Mouse (Mus musculus) E14TG2a.4 (cell line): ENCODE results near the gene Sptbn4.
A peak's percentile ranks its signal among the peaks of the same experiment; 100 is the strongest.

ENCODE experiments used
- H3K27me3 ChIP-seq: 2 replicates; pipeline ENCODE4 v1.6.1; 2014; ENCODE audit warnings: low read length, control low read depth; ENCODE audit not compliant: insufficient read depth
- H3K36me3 ChIP-seq: 2 replicates; pipeline ENCODE4 v1.6.1; 2014; ENCODE audit warnings: low read length, control low read depth; ENCODE audit not compliant: insufficient read depth
- H3K4me1 ChIP-seq: replicated peaks from 2 replicates; pipeline ENCODE4 v1.6.1; 2014; ENCODE audit warnings: low read depth, low read length, control low read depth
- H3K4me3 ChIP-seq: replicated peaks from 2 replicates; pipeline ENCODE4 v1.5.1; 2014; ENCODE audit warnings: mild to moderate bottlenecking, low read length
- H3K9me3 ChIP-seq: 2 replicates; pipeline ENCODE4 v1.6.1; 2014; ENCODE audit warnings: low read length, control low read depth
- CTCF ChIP-seq: conservative IDR thresholded peaks from 2 replicates; pipeline ENCODE4 v1.5.1; 2014; ENCODE audit warnings: low read length
- NANOG ChIP-seq: IDR thresholded peaks from 2 replicates; pipeline ENCODE4 v1.6.1; 2014; ENCODE audit warnings: borderline replicate concordance, low read length, mixed read lengths
- POU5F1 ChIP-seq: IDR thresholded peaks from 2 replicates; pipeline ENCODE4 v1.6.1; 2014; ENCODE audit warnings: low read length, borderline replicate concordance

The Sptbn4 gene

GRCm38 (mm10) chr7:27478561-27478960, 31.1 kb upstream of the Sptbn4 start:
- Histone ChIP-seq H3K4me3 (no peak overlapping the region), H3K27me3 (no peaks in the 10 kb centered on the region), H3K9me3 (no peaks in the 10 kb centered on the region), H3K36me3 (peaks cover 34% of the 10 kb centered on the region), H3K4me1 (peaks cover 70% of the 10 kb centered on the region)
- TF ChIP-seq POU5F1 = no peak
- TF ChIP-seq NANOG = no peak
- no peak for TF ChIP-seq CTCF

DNA sequence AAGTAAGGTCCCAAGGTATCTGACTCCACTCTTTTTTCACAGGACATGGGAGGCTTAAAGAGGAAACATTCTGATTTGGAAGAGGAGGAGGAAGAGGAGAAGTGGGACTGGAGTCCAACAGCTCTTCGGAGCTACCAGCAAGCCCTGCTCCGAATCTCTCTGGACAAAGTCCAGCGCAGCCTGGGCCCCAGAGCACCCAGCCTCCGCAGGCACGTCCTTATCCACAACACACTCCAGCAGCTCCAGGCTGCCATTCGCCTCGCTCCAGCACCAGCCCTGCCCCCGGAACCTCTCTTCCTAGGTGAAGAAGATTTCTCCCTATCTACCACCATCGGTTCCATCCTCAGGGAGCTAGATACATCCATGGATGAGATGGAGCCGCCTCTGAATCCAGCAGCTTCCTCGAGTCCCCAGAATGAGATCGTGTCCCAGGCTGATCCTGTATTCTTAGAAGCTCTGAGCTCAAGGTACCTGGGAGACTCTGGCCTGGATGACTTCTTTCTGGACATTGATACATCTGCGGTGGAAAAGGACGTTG, 28.7 kb upstream of the Sptbn4 start:
- peaks cover 67% of the 10 kb centered on the region for H3K4me1 ChIP-seq
- H3K27me3 ChIP-seq = no peaks in the 10 kb centered on the region
- TF ChIP-seq CTCF = no peak
- no peak for TF ChIP-seq POU5F1
- no peak for TF ChIP-seq NANOG
- peaks cover 34% of the 10 kb centered on the region for H3K36me3 ChIP-seq
- peak overlapping the region; percentile 51 for H3K4me3 ChIP-seq
- no peaks in the 10 kb centered on the region for H3K9me3 ChIP-seq

- TF ChIP-seq POU5F1 (no peak), NANOG (no peak), CTCF (no peak)
- H3K4me1 ChIP-seq = peaks cover 66% of the 10 kb centered on the region
- peak overlapping the region; percentile 57 for H3K4me3 ChIP-seq
- H3K27me3 ChIP-seq = no peaks in the 10 kb centered on the region
- H3K9me3 ChIP-seq = no peaks in the 10 kb centered on the region
- peaks cover 34% of the 10 kb centered on the region for H3K36me3 ChIP-seq
Measured at GRCm38 (mm10) chr7:27475596-27475995, 28.1 kb upstream of the Sptbn4 start.

DNA sequence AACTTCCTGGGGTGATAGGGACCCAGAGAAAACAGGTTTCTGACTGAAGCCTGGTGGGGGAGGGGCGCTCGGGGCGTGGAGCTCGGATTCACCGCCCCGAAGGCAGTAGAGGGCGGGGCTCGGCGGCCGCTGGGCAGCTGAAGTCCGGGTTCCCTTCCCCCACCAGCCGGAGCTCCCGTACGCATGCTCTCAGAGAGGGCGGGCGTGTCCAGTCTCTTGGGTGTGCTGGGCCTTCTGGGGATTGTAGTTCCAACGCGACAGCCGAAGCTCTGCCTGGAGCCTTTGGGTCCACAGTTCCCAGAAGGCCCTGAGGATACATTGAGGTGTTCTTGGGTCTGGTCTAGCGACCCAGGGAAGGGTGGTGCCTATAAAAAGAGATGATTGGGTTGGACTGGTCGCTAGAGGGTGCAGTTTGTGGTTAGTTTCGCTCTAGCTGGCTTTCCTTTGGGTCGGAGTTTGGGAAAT, 27.0 kb upstream of the Sptbn4 start:
- Histone ChIP-seq H3K4me3 (peak overlapping the region; percentile 95), H3K4me1 (peaks cover 59% of the 10 kb centered on the region), H3K27me3 (no peaks in the 10 kb centered on the region), H3K36me3 (peaks cover 32% of the 10 kb centered on the region), H3K9me3 (no peaks in the 10 kb centered on the region)
- no peak for TF ChIP-seq NANOG
- TF ChIP-seq POU5F1 = no peak
- peak; percentile 46 for TF ChIP-seq CTCF

- Histone ChIP-seq H3K9me3 (no peaks in the 10 kb centered on the region), H3K4me1 (peaks cover 58% of the 10 kb centered on the region), H3K36me3 (peaks cover 32% of the 10 kb centered on the region), H3K4me3 (peak overlapping the region; percentile 95), H3K27me3 (no peaks in the 10 kb centered on the region)
- TF ChIP-seq POU5F1 = no peak
- TF ChIP-seq NANOG = no peak
Measured at GRCm38 (mm10) chr7:27473835-27474489, 26.5 kb upstream of the Sptbn4 start.

DNA sequence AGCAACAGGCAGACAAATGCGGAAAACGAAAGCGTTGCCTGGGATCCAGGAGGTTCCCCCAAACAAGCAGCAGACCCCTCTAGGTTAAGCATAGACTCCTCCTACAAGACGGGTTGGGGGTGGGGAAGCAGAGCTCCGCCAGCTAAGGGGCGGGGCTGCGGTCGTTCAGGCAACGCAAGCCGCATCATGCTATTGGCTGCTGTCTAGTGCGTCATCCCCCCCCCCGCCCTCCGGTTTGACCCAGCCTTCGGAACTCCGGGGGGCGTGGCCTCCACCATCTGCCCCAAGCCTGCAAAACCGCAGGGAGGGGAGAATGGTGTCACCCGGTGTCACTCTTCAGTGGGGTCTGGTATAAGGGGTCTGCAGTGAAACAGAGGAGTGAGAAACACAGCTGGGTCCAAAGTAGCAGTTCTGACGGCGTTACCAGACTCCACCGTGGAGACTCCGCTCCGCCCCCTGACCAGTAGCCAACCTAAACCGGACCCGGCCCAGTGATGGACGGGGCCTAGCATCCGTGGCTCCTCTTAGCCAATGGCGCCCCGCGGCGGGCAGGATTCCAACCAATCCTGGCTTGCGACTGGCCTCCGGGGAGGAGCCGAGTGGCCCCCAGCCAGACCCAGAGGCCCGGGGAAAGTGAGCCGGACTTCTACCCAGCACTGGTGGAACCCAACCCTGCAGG, 25.8 kb upstream of the Sptbn4 start, which contains the start of gene Sertad3:
Gene Sertad3 (plus strand): TSS at position 613 of the 679 bp plus-strand sequence.
- TF ChIP-seq NANOG (no peak), CTCF (no peak), POU5F1 (no peak)
- Histone ChIP-seq H3K4me3 (peak within 1 kb of the TSS; percentile 95), H3K27me3 (no peaks in the 10 kb centered on the region), H3K4me1 (peaks cover 55% of the 10 kb centered on the region), H3K9me3 (no peaks in the 10 kb centered on the region), H3K36me3 (peaks cover 29% of the 10 kb centered on the region)

- Histone ChIP-seq H3K27me3 (no peaks in the 10 kb centered on the region), H3K9me3 (no peaks in the 10 kb centered on the region), H3K4me3 (peak overlapping the region; percentile 95), H3K36me3 (peaks cover 22% of the 10 kb centered on the region), H3K4me1 (peaks cover 54% of the 10 kb centered on the region)
- no peak for TF ChIP-seq POU5F1
Measured at GRCm38 (mm10) chr7:27472596-27472995, 25.1 kb upstream of the Sptbn4 start.

DNA sequence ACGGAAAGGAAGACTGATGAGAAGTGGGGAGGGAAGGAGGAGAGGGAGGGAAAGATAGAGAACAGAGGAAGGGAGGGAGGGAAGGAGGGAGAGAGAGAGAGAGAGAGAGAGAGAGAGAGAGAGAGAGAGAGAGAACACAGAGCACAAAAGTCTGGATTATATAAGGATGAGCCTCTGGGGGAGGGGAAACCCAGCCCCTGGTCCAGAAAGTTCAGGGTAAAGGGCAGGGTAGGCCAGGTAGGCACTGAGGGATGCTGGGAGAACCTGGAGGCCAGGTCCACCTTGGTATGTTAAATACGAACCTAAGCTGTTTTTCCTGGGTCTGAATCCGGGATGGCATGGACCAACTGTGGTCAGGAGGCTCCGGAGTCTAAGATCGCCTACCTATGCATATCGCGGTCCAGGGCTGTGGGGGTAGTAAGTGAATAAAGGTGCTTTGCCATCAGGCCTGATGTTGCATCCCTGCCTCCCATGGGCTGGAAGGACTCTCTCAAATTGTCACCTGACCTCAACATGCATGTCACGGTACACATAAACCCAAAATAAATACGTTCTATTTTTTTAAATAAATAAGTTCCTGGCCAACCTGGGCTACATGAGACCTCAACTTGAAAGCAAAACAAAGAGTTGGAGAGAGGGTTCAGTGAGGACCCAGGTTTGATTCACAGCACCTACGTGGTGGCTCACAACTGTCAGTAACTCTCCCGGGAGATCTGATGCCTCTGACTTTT, 24.1 kb upstream of the Sptbn4 start:
- Histone ChIP-seq H3K4me3 (no peak overlapping the region), H3K27me3 (no peaks in the 10 kb centered on the region), H3K9me3 (no peaks in the 10 kb centered on the region), H3K4me1 (peaks cover 48% of the 10 kb centered on the region), H3K36me3 (peaks cover 12% of the 10 kb centered on the region)
- TF ChIP-seq CTCF (no peak), NANOG (no peak), POU5F1 (no peak)
